Mouse (Mus musculus): ENCODE results near the gene BC067074. TPM values are rescaled to one million over a fixed set of nuclear protein-coding genes. Genes with fewer than 3 reads are reported as not detected.

The BC067074 gene
- polyA plus RNA-seq, 1 experiment from 2014 or later, result 4.9 TPM

- Histone ChIP-seq H3K27me3 (ENCODE audit: control insufficient read depth, insufficient read depth, low read length) (no peaks in the 10 kb centered on the region), H3K27ac (replicated peaks; ENCODE audit: low read depth, low read length) (no peak overlapping the region), H3K4me3 (ENCODE audit: low read depth, low read length) (no peak overlapping the region), H3K9ac (replicated peaks; ENCODE audit: low read length) (no peak overlapping the region), H3K4me1 (ENCODE audit: control insufficient read depth, insufficient read depth, low read length) (no peaks in the 10 kb centered on the region), H3K36me3 (replicated peaks; ENCODE audit: control insufficient read depth, insufficient read depth, low read depth, low read length) (no peaks in the 10 kb centered on the region), H3K9me3 (replicated peaks; ENCODE audit: control insufficient read depth, low read length) (no peaks in the 10 kb centered on the region), H3K4me2 (ENCODE audit: low read depth, low read length) (no peak overlapping the region)
- ATAC-seq (replicated peaks; ENCODE audit: insufficient number of reproducible peaks, low FRiP score, low TSS enrichment, low read depth), result no peak
- 90% methylated on average over 10 of the region's 10 CpGs for WGBS
- DNase-seq (ENCODE audit: low spot score), result no peak
These were observed 76.7 kb downstream of the BC067074 start for GRCm38 (mm10) chr13:113369622-113370021.

DNA sequence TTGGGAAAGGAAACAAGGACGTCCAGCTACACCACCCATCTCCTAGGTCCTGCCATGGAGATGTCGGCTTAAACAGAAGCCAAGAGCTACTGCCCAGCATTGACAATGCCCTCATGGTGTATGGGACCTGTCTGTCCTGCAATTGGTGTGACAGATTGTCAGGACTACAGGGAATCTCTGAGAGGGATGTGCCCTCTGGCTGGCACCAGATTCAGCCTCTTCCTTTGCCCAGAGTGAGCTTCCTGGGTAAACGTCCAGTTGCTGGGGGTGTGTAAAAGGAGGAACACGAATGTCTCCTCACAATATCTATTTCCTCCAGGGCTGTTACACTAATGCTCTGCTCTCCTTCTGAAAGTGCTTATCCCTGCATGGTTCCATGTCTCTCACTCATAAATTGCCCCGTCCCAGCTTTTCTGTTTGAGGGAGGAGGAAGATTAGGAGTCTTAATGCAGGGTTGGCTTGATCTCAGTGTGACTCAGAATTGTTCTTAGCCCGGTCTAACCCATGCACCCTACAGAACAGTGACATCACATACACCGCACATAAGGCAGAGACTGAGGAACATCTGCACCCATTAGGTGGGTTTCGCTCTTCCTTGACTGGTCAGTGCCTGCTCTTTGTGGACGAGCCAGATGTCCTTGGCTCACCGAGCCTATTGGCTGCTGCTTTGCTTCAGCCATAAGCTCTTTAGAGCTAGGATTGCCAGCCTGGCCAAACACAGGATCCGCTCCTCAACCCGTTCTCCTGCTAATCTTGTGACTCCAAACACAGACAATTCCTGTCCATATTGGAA lies 80.5 kb downstream of the BC067074 start:
- Histone ChIP-seq H3K4me2 (ENCODE audit: low read depth, low read length) (no peak overlapping the region), H3K9ac (replicated peaks; ENCODE audit: low read length) (no peak overlapping the region), H3K4me3 (ENCODE audit: low read depth, low read length) (no peak overlapping the region), H3K27me3 (ENCODE audit: control insufficient read depth, insufficient read depth, low read length) (no peaks in the 10 kb centered on the region), H3K36me3 (replicated peaks; ENCODE audit: control insufficient read depth, insufficient read depth, low read depth, low read length) (no peaks in the 10 kb centered on the region), H3K27ac (replicated peaks; ENCODE audit: low read depth, low read length) (no peak overlapping the region), H3K4me1 (ENCODE audit: control insufficient read depth, insufficient read depth, low read length) (no peaks in the 10 kb centered on the region), H3K9me3 (replicated peaks; ENCODE audit: control insufficient read depth, low read length) (no peaks in the 10 kb centered on the region)
- ATAC-seq (replicated peaks; ENCODE audit: insufficient number of reproducible peaks, low FRiP score, low TSS enrichment, low read depth), result no peak
- WGBS, result 84% methylated on average over 12 of the region's 12 CpGs
- DNase-seq (ENCODE audit: low spot score), result no peak

DNA sequence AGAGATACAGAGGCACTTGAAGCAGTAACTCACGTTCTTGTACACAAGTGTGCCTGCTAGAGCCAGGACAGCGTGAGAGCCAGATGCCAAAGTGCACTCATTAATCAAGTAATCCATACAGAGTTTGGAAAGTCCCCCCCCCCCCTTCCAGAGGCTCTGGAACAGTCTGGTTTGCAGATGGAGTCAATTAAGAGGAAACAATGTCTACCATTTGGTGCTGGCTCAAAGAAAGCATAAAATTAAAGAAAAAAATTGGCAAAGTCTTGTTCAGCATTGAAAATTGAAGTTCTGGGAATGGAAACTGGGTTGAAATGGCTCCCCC lies 81.1 kb downstream of the BC067074 start:
- DNase-seq (ENCODE audit: low spot score), result peak; percentile 53
- ATAC-seq (replicated peaks; ENCODE audit: insufficient number of reproducible peaks, low FRiP score, low TSS enrichment, low read depth), result no peak
- WGBS, result 31% methylated on average over 2 of the region's 2 CpGs
- no peak overlapping the region for H3K4me3 ChIP-seq (ENCODE audit: low read depth, low read length)
- no peak overlapping the region for H3K9ac ChIP-seq (replicated peaks; ENCODE audit: low read length)
- H3K4me2 ChIP-seq (ENCODE audit: low read depth, low read length), result no peak overlapping the region
- H3K9me3 ChIP-seq (replicated peaks; ENCODE audit: control insufficient read depth, low read length), result no peaks in the 10 kb centered on the region
- no peak overlapping the region for H3K27ac ChIP-seq (replicated peaks; ENCODE audit: low read depth, low read length)
- no peaks in the 10 kb centered on the region for H3K27me3 ChIP-seq (ENCODE audit: control insufficient read depth, insufficient read depth, low read length)
- no peaks in the 10 kb centered on the region for H3K4me1 ChIP-seq (ENCODE audit: control insufficient read depth, insufficient read depth, low read length)
- no peaks in the 10 kb centered on the region for H3K36me3 ChIP-seq (replicated peaks; ENCODE audit: control insufficient read depth, insufficient read depth, low read depth, low read length)

- no peaks in the 10 kb centered on the region for H3K9me3 ChIP-seq (replicated peaks; ENCODE audit: control insufficient read depth, low read length)
- no peak overlapping the region for H3K9ac ChIP-seq (replicated peaks; ENCODE audit: low read length)
- no peak overlapping the region for H3K4me2 ChIP-seq (ENCODE audit: low read depth, low read length)
- no peaks in the 10 kb centered on the region for H3K27me3 ChIP-seq (ENCODE audit: control insufficient read depth, insufficient read depth, low read length)
- H3K27ac ChIP-seq (replicated peaks; ENCODE audit: low read depth, low read length), result no peak overlapping the region
- DNase-seq (ENCODE audit: low spot score) (no peak), ATAC-seq (replicated peaks; ENCODE audit: insufficient number of reproducible peaks, low FRiP score, low TSS enrichment, low read depth) (no peak)
- no peaks in the 10 kb centered on the region for H3K36me3 ChIP-seq (replicated peaks; ENCODE audit: control insufficient read depth, insufficient read depth, low read depth, low read length)
- H3K4me1 ChIP-seq (ENCODE audit: control insufficient read depth, insufficient read depth, low read length), result no peaks in the 10 kb centered on the region
- WGBS, result 77% methylated on average over 7 of the region's 7 CpGs
- no peak overlapping the region for H3K4me3 ChIP-seq (ENCODE audit: low read depth, low read length)
These were observed 84.7 kb downstream of the BC067074 start for GRCm38 (mm10) chr13:113377631-113378030.

DNA sequence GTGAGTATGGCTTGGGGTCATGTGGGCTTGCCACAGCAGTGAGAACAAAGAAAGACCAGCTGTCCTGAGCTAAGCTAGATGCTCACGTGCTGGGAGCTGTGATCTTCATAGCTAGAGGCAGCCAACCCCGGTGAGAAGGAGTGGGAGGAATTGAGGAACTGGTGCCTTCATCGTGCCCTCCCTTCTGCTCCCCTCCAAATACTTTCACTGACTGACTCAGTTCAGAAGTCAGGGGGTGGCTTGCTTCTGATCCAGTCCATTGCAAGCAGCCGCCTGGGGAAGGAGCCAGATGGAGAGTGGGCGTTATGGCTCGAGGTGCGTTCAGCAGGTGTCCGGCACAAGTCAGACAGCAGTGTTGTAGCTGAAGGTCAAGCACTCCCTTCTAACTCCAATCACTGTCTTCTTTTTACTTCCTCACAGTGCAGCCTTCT lies 86.0 kb downstream of the BC067074 start:
- Histone ChIP-seq H3K27ac (replicated peaks; ENCODE audit: low read depth, low read length) (no peak overlapping the region), H3K4me1 (ENCODE audit: control insufficient read depth, insufficient read depth, low read length) (no peaks in the 10 kb centered on the region), H3K9me3 (replicated peaks; ENCODE audit: control insufficient read depth, low read length) (no peaks in the 10 kb centered on the region), H3K4me2 (ENCODE audit: low read depth, low read length) (no peak overlapping the region), H3K9ac (replicated peaks; ENCODE audit: low read length) (no peak overlapping the region), H3K36me3 (replicated peaks; ENCODE audit: control insufficient read depth, insufficient read depth, low read depth, low read length) (no peaks in the 10 kb centered on the region), H3K27me3 (ENCODE audit: control insufficient read depth, insufficient read depth, low read length) (no peaks in the 10 kb centered on the region), H3K4me3 (ENCODE audit: low read depth, low read length) (no peak overlapping the region)
- no peak for DNase-seq (ENCODE audit: low spot score)
- 84% methylated on average over 8 of the region's 8 CpGs for WGBS
- no peak for ATAC-seq (replicated peaks; ENCODE audit: insufficient number of reproducible peaks, low FRiP score, low TSS enrichment, low read depth)

DNA sequence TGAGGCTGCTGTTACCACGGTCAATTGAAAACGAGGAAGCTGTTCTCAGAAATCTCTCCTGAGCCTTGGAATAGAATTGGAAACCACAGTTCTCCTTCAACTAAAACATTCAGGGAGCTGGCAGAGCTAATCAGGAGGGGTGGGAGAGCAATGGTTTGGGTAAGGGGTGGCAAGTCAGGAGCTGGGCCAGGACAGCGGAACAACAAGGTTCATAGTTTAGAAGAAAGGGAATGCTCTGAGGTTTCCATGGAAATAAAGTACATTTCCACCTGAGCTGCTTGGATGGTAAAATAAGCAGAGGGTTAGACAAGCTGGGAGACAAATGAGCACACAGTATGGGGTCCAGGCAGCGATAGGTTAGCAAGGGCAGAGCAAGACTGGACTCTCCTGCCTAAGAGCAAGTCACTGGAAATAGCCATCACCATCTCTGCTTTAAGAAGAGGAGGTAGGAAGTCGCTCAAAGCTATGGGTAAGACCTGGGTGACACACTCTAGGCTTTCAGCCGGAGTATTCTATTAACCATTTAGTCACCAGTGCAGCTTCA lies 86.9 kb downstream of the BC067074 start:
- H3K4me2 ChIP-seq (ENCODE audit: low read depth, low read length), result no peak overlapping the region

GRCm38 (mm10) chr13:113381710-113382109 lies 88.8 kb downstream of the BC067074 start:
- no peaks in the 10 kb centered on the region for H3K27me3 ChIP-seq (ENCODE audit: control insufficient read depth, insufficient read depth, low read length)
- no peak for ATAC-seq (replicated peaks; ENCODE audit: insufficient number of reproducible peaks, low FRiP score, low TSS enrichment, low read depth)
- H3K27ac ChIP-seq (replicated peaks; ENCODE audit: low read depth, low read length), result no peak overlapping the region
- H3K4me1 ChIP-seq (ENCODE audit: control insufficient read depth, insufficient read depth, low read length), result no peaks in the 10 kb centered on the region
- H3K4me3 ChIP-seq (ENCODE audit: low read depth, low read length), result no peak overlapping the region
- no peak for DNase-seq (ENCODE audit: low spot score)
- H3K4me2 ChIP-seq (ENCODE audit: low read depth, low read length), result no peak overlapping the region
- H3K36me3 ChIP-seq (replicated peaks; ENCODE audit: control insufficient read depth, insufficient read depth, low read depth, low read length), result no peaks in the 10 kb centered on the region
- H3K9ac ChIP-seq (replicated peaks; ENCODE audit: low read length), result no peak overlapping the region
- 71% methylated on average over 1 of the region's 1 CpGs for WGBS
- H3K9me3 ChIP-seq (replicated peaks; ENCODE audit: control insufficient read depth, low read length), result no peaks in the 10 kb centered on the region

More for the DNA sequence above, 86.9 kb downstream of the BC067074 start:
- DNase-seq (ENCODE audit: low spot score) (no peak), ATAC-seq (replicated peaks; ENCODE audit: insufficient number of reproducible peaks, low FRiP score, low TSS enrichment, low read depth) (no peak)
- Histone ChIP-seq H3K27ac (replicated peaks; ENCODE audit: low read depth, low read length) (no peak overlapping the region), H3K9ac (replicated peaks; ENCODE audit: low read length) (no peak overlapping the region), H3K36me3 (replicated peaks; ENCODE audit: control insufficient read depth, insufficient read depth, low read depth, low read length) (no peaks in the 10 kb centered on the region), H3K9me3 (replicated peaks; ENCODE audit: control insufficient read depth, low read length) (no peaks in the 10 kb centered on the region), H3K4me3 (ENCODE audit: low read depth, low read length) (no peak overlapping the region), H3K4me1 (ENCODE audit: control insufficient read depth, insufficient read depth, low read length) (no peaks in the 10 kb centered on the region), H3K27me3 (ENCODE audit: control insufficient read depth, insufficient read depth, low read length) (no peaks in the 10 kb centered on the region)
- WGBS, result 55% methylated on average over 6 of the region's 6 CpGs

GRCm38 (mm10) chr13:113382201-113382600 lies 89.2 kb downstream of the BC067074 start:
- Histone ChIP-seq H3K4me1 (ENCODE audit: control insufficient read depth, insufficient read depth, low read length) (no peaks in the 10 kb centered on the region), H3K4me3 (ENCODE audit: low read depth, low read length) (no peak overlapping the region), H3K27me3 (ENCODE audit: control insufficient read depth, insufficient read depth, low read length) (no peaks in the 10 kb centered on the region), H3K9me3 (replicated peaks; ENCODE audit: control insufficient read depth, low read length) (no peaks in the 10 kb centered on the region), H3K9ac (replicated peaks; ENCODE audit: low read length) (no peak overlapping the region), H3K36me3 (replicated peaks; ENCODE audit: control insufficient read depth, insufficient read depth, low read depth, low read length) (no peaks in the 10 kb centered on the region), H3K4me2 (ENCODE audit: low read depth, low read length) (no peak overlapping the region), H3K27ac (replicated peaks; ENCODE audit: low read depth, low read length) (no peak overlapping the region)
- DNase-seq (ENCODE audit: low spot score) (no peak), ATAC-seq (replicated peaks; ENCODE audit: insufficient number of reproducible peaks, low FRiP score, low TSS enrichment, low read depth) (no peak)
- WGBS, result 92% methylated on average over 2 of the region's 2 CpGs

Measured in embryonic facial prominence, embryonic 11.5 days (tissue).